Mouse (Mus musculus): ENCODE results near the gene Stxbp2.

DNA sequence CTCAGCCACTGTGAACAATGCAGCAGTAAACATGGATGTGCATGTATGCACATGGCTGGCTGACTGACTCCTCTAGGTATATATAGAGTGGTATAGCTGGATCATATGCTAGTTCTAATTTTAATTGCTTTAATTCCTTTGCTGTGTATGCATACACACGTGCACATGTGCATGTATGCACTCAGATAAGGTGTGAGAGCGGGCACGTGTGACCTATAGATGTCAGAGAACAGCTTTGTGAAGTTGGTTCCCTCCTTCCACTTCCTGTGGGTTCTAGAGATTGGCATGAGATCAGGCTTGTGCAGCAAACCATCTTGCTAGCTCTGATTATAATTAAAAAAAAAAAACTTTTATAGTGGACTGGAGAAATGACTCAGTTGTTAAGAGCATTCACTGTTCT lies 22.1 kb downstream of the Stxbp2 start:
- TF ChIP-seq CTCF (IDR thresholded peaks at IDR 0.05): no peak
- TF ChIP-seq EP300 (IDR thresholded peaks at IDR 0.05): no peak

Measured in lung, postnatal 0 days (tissue).